Mouse (Mus musculus) liver, adult 2 months (tissue): ENCODE data around the gene Gm10322. TPM values are rescaled to one million over a fixed set of nuclear protein-coding genes. Genes with fewer than 3 reads are reported as not detected.

Source experiments
- DNase-seq: peaks from one replicate; pipeline ENCODE4 v3.0.0-alpha.2; 2011; ENCODE audit warnings: low read depth, low spot score; ENCODE audit errors: extremely low read depth
- H3K27ac ChIP-seq: fragments of 200-500 bp; replicated peaks from 2 replicates; pipeline ENCODE4 v1.5.1; 2012; ENCODE audit warnings: low read depth, mild to moderate bottlenecking, control low read depth, inconsistent platforms, low read length; ENCODE audit not compliant: insufficient read depth
- H3K27me3 ChIP-seq: fragments of 200-500 bp; 2 replicates; pipeline ENCODE4 v1.6.1; 2012; ENCODE audit warnings: mild to moderate bottlenecking, moderate library complexity, low read length, inconsistent platforms; ENCODE audit not compliant: control insufficient read depth, insufficient read depth
- H3K36me3 ChIP-seq: fragments of 200-500 bp; 2 replicates; pipeline ENCODE4 v1.6.1; 2012; ENCODE audit warnings: low read length, inconsistent platforms; ENCODE audit not compliant: control insufficient read depth, insufficient read depth
- H3K4me1 ChIP-seq: fragments of 200-500 bp; 2 replicates; pipeline ENCODE4 v1.6.1; 2011; ENCODE audit warnings: low read length; ENCODE audit not compliant: control insufficient read depth, insufficient read depth
- H3K4me3 ChIP-seq: fragments of 200-500 bp; 2 replicates; pipeline ENCODE4 v1.5.1; 2011; ENCODE audit warnings: low read depth, mild to moderate bottlenecking, control low read depth, low read length, moderate library complexity; ENCODE audit not compliant: insufficient read depth
- H3K79me2 ChIP-seq: fragments of 200-500 bp; 2 replicates; pipeline ENCODE4 v1.6.1; 2012; ENCODE audit warnings: inconsistent platforms, mild to moderate bottlenecking, low read length, moderate library complexity; ENCODE audit not compliant: control insufficient read depth, insufficient read depth
- H3K9ac ChIP-seq: fragments of 200-500 bp; 2 replicates; pipeline ENCODE4 v1.6.1; 2012; ENCODE audit warnings: low read depth, mild to moderate bottlenecking, control low read depth, inconsistent platforms, low read length
- CTCF ChIP-seq: fragments of 200-500 bp; IDR thresholded peaks from 2 replicates; pipeline ENCODE4 v1.5.1; 2011; ENCODE audit warnings: low read depth, low read length, control low read depth
- POLR2A ChIP-seq: fragments of 200-500 bp; IDR thresholded peaks from 2 replicates; pipeline ENCODE4 v1.6.1; 2011; ENCODE audit warnings: low read length, control low read depth; ENCODE audit not compliant: insufficient read depth; ENCODE audit errors: extremely low read depth
- WGBS: fragments of 180-500 bp; shearing (Covaris S2); methylation state at CpG from one replicate; pipeline ENCODE4 v1.1.7; 2018; 5-methylcytosine and 5-hydroxymethylcytosine counted together
- polyA plus RNA-seq: library from polyadenylated mRNA; depleted of rRNA; stranded (reverse); fragments of >200 nt; gene quantifications from 2 replicates; pipeline ENCODE4 v1.2.3, GENCODE M21; 2012
- total RNA-seq: library from RNA; depleted of rRNA; stranded (reverse); fragments of >200 nt; gene quantifications from 2 replicates; pipeline ENCODE4 v1.2.3, GENCODE M21; 2014

The Gm10322 gene
- total and polyA plus RNA-seq, 2 experiments, result not detected

DNA sequence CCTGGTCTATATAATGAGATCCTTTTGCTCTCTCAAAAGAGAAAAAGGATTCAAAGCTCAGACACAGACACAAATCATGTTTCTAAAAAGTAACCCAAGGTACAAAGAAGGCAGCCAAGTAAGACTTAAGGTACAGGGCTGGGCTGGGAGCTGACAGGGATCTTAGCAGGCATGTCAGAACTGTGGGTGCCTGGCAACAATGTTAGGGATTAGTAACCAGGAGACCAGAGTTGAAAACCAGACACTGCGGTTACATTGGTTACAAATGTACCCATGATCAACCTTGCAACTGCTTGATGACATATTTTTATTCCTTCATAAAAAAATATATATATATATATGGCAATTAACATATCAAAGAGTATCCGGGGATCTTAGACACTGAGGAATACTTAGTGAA lies 20.2 kb downstream of the Gm10322 start:
- Histone ChIP-seq H3K27me3 (no peaks in the 10 kb centered on the region), H3K36me3 (no peaks in the 10 kb centered on the region), H3K27ac (no peak overlapping the region), H3K4me3 (no peak overlapping the region), H3K79me2 (no peaks in the 10 kb centered on the region), H3K4me1 (no peaks in the 10 kb centered on the region), H3K9ac (no peak overlapping the region)
- WGBS, result 93% methylated on average over 2 of the region's 2 CpGs
- TF ChIP-seq POLR2A (no peak), CTCF (no peak)
- no peak for DNase-seq

DNA sequence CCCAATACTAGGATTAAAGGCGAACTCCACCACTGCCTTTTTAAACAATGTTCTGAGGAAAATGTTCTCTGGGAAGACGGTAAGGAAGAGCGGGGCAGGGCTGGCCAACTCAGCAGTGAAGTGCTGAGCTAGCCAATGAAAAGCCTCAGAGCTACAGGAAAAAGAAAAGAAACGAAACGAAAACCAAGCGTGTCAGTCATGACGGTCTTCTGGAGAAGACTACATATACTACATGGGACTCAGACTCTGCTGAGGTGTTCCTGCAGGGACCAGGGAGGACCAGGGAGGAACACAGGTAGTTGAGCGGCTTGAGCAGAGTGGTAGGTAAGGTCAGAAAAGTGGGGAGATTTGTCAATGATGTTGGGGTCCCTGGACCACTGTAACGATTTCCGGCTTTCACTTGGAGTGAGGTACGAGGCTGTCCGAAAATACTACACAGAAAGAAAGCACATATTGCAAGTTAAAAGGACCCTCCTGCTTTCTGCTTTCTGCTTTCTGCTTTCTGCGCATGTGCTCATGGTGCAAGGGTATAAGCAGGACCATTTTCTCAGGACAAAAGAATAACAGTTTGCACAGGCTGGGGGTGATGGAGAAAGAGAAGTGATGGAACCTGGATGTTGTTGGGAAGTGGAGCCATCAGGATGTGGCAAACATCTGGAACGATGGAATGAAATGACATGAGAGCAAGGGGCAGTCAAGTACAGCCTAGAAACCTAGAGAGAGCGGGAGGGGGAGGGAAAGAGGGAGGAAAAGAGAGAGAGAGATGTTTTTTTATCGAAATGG lies 21.1 kb downstream of the Gm10322 start:
- TF ChIP-seq POLR2A (no peak), CTCF (no peak)
- H3K4me3 ChIP-seq, result peak overlapping the region; percentile 32
- H3K27ac ChIP-seq, result 0 out of 2 replicates have a peak overlapping the region, but pooled peaks have one; percentile 13
- no peaks in the 10 kb centered on the region for H3K4me1 ChIP-seq
- DNase-seq, result no peak
- H3K79me2 ChIP-seq, result no peaks in the 10 kb centered on the region
- 73% methylated on average over 16 of the region's 16 CpGs for WGBS
- no peaks in the 10 kb centered on the region for H3K27me3 ChIP-seq
- H3K9ac ChIP-seq, result peak overlapping the region; percentile 67
- H3K36me3 ChIP-seq, result no peaks in the 10 kb centered on the region

DNA sequence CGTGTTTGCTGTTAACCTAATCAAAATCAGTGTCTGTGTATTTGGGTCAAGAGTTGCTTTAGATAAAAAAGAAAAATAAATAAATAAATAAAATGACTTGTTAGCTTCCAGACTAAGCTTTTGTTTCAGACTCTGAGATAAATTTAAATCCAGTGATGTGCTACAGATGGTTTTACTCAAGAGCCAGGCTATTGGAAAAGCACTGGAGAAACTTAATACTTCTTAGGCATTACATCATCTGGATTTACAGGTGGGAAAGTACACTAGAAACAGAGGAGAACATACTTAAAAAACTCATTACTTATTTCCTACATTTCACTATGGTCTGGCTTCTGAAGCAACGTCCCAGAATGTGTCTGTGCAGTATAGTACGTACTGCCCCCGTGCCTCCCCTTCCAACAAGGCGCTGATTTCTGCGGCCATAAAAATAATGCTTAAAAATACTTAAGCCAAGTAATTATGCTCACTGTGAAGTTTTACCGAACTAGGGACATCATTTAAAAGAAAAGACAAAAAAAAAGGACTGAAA lies 21.8 kb downstream of the Gm10322 start:
- Histone ChIP-seq H3K79me2 (no peaks in the 10 kb centered on the region), H3K4me3 (no peak overlapping the region), H3K4me1 (no peaks in the 10 kb centered on the region), H3K27me3 (no peaks in the 10 kb centered on the region), H3K36me3 (no peaks in the 10 kb centered on the region), H3K27ac (no peak overlapping the region), H3K9ac (no peak overlapping the region)
- DNase-seq, result no peak
- TF ChIP-seq CTCF, result no peak
- TF ChIP-seq POLR2A, result no peak
- WGBS, result 83% methylated on average over 7 of the region's 7 CpGs

DNA sequence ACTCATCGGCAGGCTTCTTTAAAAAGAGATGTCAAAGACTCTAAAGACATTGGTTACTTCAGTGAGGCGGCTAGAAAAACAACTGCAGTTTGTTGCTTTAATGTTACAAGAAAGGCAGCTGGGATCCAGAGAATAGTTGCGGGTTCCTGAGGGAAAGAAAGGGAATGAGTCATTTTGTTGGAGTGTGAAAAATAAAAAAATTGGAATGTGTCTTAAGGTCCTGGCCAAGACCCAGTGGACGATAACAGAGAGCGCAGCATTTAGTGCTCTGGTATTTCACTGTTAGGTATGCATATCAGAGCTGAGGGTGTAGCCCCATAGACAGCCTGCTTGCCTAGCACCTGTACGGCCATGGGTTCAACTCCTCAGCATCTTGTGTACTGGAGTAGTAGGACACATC lies 22.7 kb downstream of the Gm10322 start:
- WGBS, result 89% methylated on average over 6 of the region's 6 CpGs
- H3K9ac ChIP-seq, result no peak overlapping the region
- no peak overlapping the region for H3K27ac ChIP-seq

DNA sequence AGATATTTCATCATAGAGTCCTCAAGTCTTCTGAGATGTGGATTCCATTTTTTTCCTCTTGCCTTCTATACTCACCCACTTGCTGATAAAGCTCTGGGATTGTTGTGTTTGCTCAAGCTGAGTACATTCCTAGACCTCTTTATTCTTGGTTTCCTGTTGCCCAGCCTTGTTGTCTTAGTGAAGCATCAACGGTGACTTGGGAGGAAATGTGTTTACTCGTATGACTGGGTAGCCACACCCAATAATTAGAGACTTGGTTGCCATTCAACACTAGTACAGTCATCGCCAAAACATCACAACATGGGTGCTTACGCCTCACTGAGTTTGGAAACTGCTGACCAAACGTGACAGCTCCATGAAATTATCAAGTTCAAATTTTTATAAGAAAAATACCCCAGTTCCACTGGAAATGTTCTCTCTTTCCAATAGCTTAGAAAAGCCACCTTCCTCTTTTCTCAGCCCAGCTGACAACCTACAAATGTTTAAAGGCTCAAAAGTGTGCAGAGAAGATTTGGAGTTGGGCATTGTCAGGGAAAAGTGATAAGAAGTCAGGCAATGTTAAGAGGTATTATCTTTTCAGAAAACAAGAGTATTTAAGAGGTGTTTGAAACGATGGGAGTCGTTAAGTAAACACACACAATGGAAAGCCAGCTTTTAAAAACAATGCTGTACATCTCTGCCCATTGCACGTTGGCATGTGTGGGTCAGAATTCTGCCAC lies 27.0 kb downstream of the Gm10322 start:
- no peak for TF ChIP-seq CTCF
- no peak for TF ChIP-seq POLR2A
- DNase-seq, result no peak
- Histone ChIP-seq H3K4me3 (no peak overlapping the region), H3K79me2 (no peaks in the 10 kb centered on the region), H3K27ac (no peak overlapping the region), H3K36me3 (no peaks in the 10 kb centered on the region), H3K27me3 (no peaks in the 10 kb centered on the region), H3K9ac (no peak overlapping the region), H3K4me1 (no peaks in the 10 kb centered on the region)
- WGBS, result 51% methylated on average over 8 of the region's 8 CpGs

More for the DNA sequence above, 22.7 kb downstream of the Gm10322 start:
- H3K4me3 ChIP-seq, result no peak overlapping the region
- TF ChIP-seq POLR2A, result no peak
- no peak for TF ChIP-seq CTCF
- no peaks in the 10 kb centered on the region for H3K36me3 ChIP-seq
- H3K79me2 ChIP-seq, result no peaks in the 10 kb centered on the region
- H3K27me3 ChIP-seq, result no peaks in the 10 kb centered on the region
- DNase-seq, result no peak
- no peaks in the 10 kb centered on the region for H3K4me1 ChIP-seq
